Mouse (Mus musculus) embryo, embryonic 10.5 days (tissue): ENCODE measurements around the gene Tmem151b.

Source experiments
- DNase-seq: peaks from one replicate; pipeline ENCODE4 v3.0.0-alpha.2; 2015; ENCODE audit warnings: low spot score

Gene Tmem151b

GRCm38 (mm10) chr17:45584096-45584896 is 34.8 kb upstream of the Tmem151b start:
- no peak for DNase-seq

GRCm38 (mm10) chr17:45582715-45583355 is 33.4 kb upstream of the Tmem151b start:
- DNase-seq = no peak

- DNase-seq = no peak
These were observed 32.7 kb upstream of the Tmem151b start for GRCm38 (mm10) chr17:45582188-45582587.

DNA sequence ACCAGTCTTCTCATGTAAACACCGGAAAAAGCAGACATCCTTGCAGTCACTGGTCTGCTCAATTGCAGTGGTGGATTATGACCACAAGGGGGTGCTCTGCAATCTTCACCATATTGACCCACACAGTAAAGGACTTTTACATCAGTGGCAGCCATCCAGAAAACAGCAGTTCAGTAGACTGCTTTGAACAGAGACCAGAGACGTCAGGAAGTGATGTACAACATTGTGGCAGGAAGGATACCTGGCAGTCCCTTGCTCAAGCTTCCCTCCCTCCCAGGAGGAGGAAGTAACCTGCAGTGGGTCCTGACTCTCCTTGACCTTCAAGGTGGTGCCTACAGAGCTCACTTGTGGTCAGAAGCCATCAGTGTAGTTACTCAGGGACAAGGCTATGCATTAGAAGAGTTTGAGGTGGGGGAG is 32.1 kb upstream of the Tmem151b start:
- DNase-seq = peak; percentile 88

GRCm38 (mm10) chr17:45580958-45581477 is 31.5 kb upstream of the Tmem151b start:
- no peak for DNase-seq

DNA sequence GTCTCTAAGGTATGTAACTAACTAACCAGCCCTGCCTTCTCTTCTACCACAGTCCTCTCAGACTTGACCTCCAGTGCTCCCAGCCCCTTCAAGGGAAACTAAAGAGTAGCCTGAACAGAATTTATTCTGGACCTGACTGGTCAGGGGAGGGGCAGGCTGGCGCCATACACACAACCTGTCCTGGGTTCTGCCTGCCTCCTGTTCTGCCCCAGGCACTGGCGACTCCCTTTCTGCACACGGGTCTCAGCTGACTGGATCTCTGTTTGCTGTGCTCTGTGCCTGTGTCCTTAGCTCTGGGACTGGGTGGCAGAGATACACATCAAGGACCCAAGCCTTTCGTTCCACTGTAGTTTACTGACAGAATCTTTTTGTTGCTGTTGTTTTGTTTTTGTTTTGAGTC is 30.1 kb upstream of the Tmem151b start:
- no peak for DNase-seq

DNA sequence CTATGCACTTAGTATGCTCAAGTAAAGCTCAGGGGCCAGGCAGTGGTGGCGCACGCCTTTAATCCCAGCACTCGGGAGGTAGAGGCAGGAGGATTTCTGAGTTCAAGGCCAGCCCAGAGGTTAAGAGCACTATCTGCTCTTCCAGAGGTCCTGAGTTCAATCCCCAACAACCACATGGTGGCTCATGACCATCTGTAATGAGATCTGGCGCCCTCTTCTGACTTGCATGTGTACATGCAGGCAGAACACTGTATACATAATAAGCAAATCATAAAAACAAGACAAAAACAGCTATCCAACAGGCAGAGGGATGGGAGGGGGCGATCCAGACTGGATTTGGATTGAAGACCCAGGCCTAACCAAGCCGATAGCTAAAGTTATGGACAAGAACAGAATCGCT is 29.4 kb upstream of the Tmem151b start:
- DNase-seq = no peak

DNA sequence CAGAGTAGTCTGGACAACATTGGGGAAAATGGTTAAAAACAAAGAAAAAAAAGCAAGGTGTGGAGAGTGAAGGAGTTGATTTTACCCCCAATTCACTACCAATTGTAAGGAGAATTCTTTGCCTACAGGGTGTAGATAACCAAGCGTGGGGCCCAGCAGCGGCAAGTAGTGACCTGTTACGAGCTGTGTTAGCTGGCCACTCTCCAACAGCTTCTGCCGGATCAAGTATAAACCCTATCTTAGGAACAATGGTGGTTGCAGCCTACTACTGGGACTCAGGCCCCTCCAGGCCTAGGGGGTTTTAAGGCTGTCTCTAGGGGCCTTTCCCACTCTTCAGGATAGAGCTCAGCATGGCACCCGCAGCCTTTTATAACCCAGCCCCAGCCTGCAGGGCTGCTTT is 28.8 kb upstream of the Tmem151b start:
- no peak for DNase-seq

GRCm38 (mm10) chr17:45575123-45575897 is 25.8 kb upstream of the Tmem151b start:
- no peak for DNase-seq

DNA sequence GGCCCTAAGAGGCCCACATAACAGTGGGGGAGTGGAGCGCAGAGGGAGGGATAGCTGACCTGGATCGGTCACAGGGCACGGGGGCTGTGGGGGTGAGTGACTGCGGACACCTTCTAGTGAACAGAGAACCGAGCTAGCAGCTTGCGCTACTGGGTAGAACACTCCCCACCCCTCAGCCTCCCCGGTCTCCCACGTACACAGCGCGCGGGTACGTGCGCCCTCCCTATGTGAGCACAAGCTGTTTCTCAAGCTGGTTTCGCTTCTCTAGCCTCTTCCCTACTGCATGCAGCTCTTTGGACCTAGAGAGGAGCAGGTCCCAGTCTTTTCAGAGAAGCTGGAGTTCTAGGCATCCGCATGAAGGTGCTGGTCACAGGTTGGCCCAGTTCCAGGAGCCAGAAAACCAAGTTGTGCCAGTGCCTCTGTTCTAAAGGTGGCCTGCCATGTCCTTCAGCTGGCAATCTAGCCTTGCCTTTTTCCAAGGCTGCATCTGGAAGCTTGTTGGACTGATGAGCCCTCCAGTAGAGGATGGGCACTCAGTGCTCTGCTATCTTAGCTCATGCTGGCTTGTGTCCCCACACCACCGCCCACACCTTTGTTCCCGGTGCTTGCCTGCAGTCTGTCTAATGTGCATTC is 24.8 kb upstream of the Tmem151b start:
- peak; percentile 68 for DNase-seq

DNA sequence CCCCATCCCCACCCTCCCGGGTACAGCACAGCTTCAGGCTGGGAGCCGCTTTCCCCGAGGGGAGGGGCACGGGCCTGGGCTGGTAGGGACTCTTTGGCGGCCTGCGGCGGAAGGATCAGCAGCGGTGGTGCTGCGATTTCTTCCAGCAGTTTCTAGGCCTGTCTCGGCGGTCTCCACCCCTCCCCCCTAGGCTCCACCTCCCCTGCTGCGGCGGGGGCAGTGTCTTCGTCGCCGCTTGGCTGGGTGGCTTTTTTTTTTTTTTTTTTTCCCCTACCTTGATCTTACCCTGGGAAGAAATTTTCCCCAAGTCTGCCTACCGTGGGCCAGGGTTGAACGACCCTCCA is 24.3 kb upstream of the Tmem151b start:
- DNase-seq = peak; percentile 94

DNA sequence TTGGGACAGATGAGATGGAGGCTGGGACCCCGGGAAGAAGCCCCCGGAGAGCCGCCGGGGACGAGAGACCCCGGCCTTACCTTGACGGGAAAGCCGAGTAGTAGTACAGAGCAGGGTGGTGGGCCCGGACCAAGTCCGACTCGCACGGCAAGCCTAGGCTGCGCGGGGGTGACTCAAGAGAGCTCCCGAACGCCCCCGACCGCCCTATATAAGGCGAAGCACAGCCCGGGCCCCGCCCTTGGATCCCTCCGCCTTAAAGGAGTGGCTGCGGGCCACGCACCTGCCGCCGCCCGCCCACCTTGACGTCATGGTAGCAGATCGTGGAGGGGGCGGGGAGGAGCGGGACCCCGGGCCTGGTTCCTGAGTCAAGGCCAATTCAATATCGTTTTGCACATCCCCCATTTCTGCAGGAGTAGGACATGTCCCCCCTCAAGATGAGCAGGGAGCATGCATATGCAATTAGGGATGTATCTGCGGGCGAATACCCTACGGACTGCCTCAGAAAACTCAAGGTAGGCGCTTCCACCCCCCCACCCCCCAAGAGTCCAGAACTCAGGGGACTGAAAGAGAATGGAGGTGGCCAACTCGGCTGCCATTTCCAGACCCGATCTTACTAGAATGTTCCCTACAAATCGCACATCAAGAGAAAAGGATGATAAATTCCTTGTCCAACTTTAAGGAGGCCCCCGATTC is 23.8 kb upstream of the Tmem151b start, which contains the start of gene Hsp90ab1:
Hsp90ab1 (minus strand) TSS at position 185 of the 693 bp plus-strand sequence.
- DNase-seq = peak; percentile 99

GRCm38 (mm10) chr17:45572103-45573086 is 22.9 kb upstream of the Tmem151b start:
- peak; percentile 91 for DNase-seq

- DNase-seq = no peak
These were observed 20.5 kb upstream of the Tmem151b start for GRCm38 (mm10) chr17:45569999-45570398.

DNA sequence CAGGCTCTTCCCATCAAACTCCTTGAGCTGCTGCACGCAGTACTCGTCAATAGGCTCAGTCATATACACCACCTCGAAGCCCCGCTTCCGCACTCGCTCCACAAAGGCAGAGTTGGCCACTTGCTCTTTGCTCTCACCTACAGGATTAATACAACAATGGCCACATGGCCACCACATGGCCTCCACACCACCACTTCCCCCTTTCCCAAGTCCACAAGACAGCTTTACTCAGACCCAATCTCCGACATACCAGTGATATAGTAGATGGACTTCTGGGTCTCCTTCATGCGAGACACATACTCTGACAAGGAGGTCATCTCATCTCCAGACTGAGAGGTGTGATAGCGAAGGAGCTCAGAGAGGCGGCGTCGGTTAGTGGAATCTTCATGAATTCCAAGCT is 19.5 kb upstream of the Tmem151b start:
- no peak for DNase-seq

DNA sequence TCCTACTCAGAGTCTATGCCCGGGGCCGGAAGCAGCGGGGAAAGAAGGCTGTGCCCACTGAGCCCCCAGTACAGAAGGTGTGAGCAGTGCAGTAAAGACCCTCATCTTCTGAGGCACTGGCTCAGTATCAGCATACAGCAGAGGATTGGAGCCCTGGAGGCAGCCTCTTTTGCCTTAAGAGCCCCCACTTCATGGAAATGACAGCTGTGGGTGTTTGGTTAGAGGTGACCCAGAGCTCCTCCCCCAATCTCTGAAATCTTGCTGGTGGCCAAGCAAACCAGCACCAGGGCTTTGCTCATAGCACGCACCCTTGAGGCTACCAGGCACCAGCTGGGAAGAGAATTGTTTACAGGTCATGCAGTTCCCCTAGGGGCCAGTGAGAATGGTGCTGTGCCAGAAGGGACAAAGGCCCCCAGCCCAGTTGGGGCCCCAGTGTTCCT is 17.7 kb upstream of the Tmem151b start:
- DNase-seq = peak; percentile 48

DNA sequence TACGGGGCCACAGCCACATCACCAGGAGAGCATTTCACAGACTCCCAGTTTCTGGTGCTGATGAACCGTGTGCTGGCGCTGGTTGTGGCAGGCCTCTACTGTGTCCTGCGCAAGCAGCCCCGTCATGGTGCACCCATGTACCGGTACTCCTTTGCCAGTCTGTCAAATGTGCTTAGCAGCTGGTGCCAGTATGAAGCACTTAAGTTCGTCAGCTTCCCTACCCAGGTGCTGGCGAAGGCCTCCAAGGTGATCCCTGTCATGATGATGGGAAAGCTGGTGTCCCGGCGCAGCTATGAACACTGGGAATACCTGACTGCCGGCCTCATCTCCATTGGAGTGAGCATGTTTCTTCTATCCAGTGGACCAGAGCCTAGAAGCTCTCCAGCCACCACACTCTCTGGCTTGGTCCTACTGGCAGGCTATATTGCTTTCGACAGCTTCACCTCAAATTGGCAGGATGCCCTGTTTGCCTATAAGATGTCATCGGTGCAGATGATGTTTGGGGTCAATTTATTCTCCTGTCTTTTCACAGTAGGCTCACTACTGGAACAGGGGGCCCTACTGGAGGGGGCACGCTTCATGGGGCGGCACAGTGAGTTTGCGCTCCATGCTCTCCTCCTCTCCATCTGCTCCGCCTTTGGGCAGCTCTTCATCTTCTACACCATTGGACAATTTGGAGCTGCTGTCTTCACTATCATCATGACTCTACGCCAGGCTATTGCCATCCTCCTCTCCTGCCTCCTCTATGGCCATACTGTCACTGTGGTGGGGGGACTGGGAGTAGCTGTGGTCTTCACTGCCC is 17.1 kb upstream of the Tmem151b start:
- DNase-seq = no peak

GRCm38 (mm10) chr17:45566031-45566359 is 16.5 kb upstream of the Tmem151b start:
- no peak for DNase-seq

GRCm38 (mm10) chr17:45565103-45565502 is 15.6 kb upstream of the Tmem151b start:
- no peak for DNase-seq
